Mouse (Mus musculus): Measurements from ENCODE around the gene Cacna1g.
"Not testable (repeated sequence)": the region's sequence is repeated elsewhere in the genome, so short reads cannot be mapped to it uniquely, and the experiment has no call there.

The Cacna1g gene

GRCm38 (mm10) chr11:94404178-94404577 lies 69.8 kb downstream of the Cacna1g start:
- DNase-seq (ENCODE audit: low spot score in 2 of 2), result no peak

GRCm38 (mm10) chr11:94403757-94404156 lies 70.2 kb downstream of the Cacna1g start:
- no peak for DNase-seq (ENCODE audit: low spot score in 2 of 2)

- DNase-seq (ENCODE audit: low spot score in 2 of 2), result no peak
Observed at GRCm38 (mm10) chr11:94402731-94403130, 71.3 kb downstream of the Cacna1g start.

GRCm38 (mm10) chr11:94402029-94402428 lies 72.0 kb downstream of the Cacna1g start:
- DNase-seq (ENCODE audit: low spot score in 2 of 2), result not testable (repeated sequence)

GRCm38 (mm10) chr11:94400996-94401395 lies 73.0 kb downstream of the Cacna1g start:
- no peak for DNase-seq (ENCODE audit: low spot score in 2 of 2)

- no peak for DNase-seq (ENCODE audit: low spot score in 2 of 2)
Observed at GRCm38 (mm10) chr11:94394107-94394506, 79.9 kb downstream of the Cacna1g start.

GRCm38 (mm10) chr11:94393490-94393889 lies 80.5 kb downstream of the Cacna1g start:
- DNase-seq (ENCODE audit: low spot score in 2 of 2), result not testable (repeated sequence)

- DNase-seq (ENCODE audit: low spot score in 2 of 2), result peak; percentile 24 to 26
Observed at GRCm38 (mm10) chr11:94392672-94393109, 81.3 kb downstream of the Cacna1g start, which contains the start of gene Abcc3. TSS of gene Abcc3 (minus strand) at chr11:94392997.

- DNase-seq (ENCODE audit: low spot score in 2 of 2), result no peak
Observed at GRCm38 (mm10) chr11:94391661-94392060, 82.3 kb downstream of the Cacna1g start.

- no peak for DNase-seq (ENCODE audit: low spot score in 2 of 2)
Observed at GRCm38 (mm10) chr11:94390825-94391224, 83.2 kb downstream of the Cacna1g start.

GRCm38 (mm10) chr11:94389724-94390396 lies 84.1 kb downstream of the Cacna1g start:
- no peak for DNase-seq (ENCODE audit: low spot score in 2 of 2)

- DNase-seq (ENCODE audit: low spot score in 2 of 2), result no peak
Observed at GRCm38 (mm10) chr11:94389021-94389420, 85.0 kb downstream of the Cacna1g start.

GRCm38 (mm10) chr11:94387756-94388155 lies 86.2 kb downstream of the Cacna1g start:
- DNase-seq (ENCODE audit: low spot score in 2 of 2), result no peak

GRCm38 (mm10) chr11:94385977-94386771 lies 87.8 kb downstream of the Cacna1g start:
- DNase-seq (ENCODE audit: low spot score in 2 of 2), result peak; percentile 50 to 56

- no peak for DNase-seq (ENCODE audit: low spot score in 2 of 2)
Observed at GRCm38 (mm10) chr11:94379736-94380135, 94.3 kb downstream of the Cacna1g start.

GRCm38 (mm10) chr11:94379061-94379460 lies 94.9 kb downstream of the Cacna1g start:
- DNase-seq (ENCODE audit: low spot score in 2 of 2), result no peak

- no peak for DNase-seq (ENCODE audit: low spot score in 2 of 2)
Observed at GRCm38 (mm10) chr11:94374276-94374948, 99.6 kb downstream of the Cacna1g start.

GRCm38 (mm10) chr11:94370809-94371208 lies 103.2 kb downstream of the Cacna1g start:
- DNase-seq (ENCODE audit: low spot score in 2 of 2), result peak in 1 of 2 experiments; percentile 13

- no peak for DNase-seq (ENCODE audit: low spot score in 2 of 2)
Observed at GRCm38 (mm10) chr11:94369981-94370380, 104.0 kb downstream of the Cacna1g start.

- no peak for DNase-seq (ENCODE audit: low spot score in 2 of 2)
Observed at GRCm38 (mm10) chr11:94365340-94365739, 108.7 kb downstream of the Cacna1g start.

GRCm38 (mm10) chr11:94363690-94364089 lies 110.3 kb downstream of the Cacna1g start:
- DNase-seq (ENCODE audit: low spot score in 2 of 2), result no peak

- no peak for DNase-seq (ENCODE audit: low spot score in 2 of 2)
Observed at GRCm38 (mm10) chr11:94362101-94362500, 111.9 kb downstream of the Cacna1g start.
